Mouse (Mus musculus) kidney, adult 2 months (tissue): ENCODE measurements around the gene Epas1.

Source experiments
- CTCF ChIP-seq: fragments of 200-500 bp; conservative IDR thresholded peaks from 2 replicates; pipeline ENCODE4 v1.5.1; 2011; ENCODE audit warnings: low read depth, mild to moderate bottlenecking, control low read depth, low read length, moderate library complexity, mixed read lengths; ENCODE audit not compliant: insufficient read depth, insufficient read length
- POLR2A ChIP-seq: fragments of 200-500 bp; IDR thresholded peaks from one replicate; pipeline ENCODE4 v1.6.1; 2011; ENCODE audit warnings: low read depth, low read length, control low read depth

GRCm38 (mm10) chr17:86788316-86788715 lies 34.8 kb downstream of the Epas1 start:
- TF ChIP-seq POLR2A (no peak), CTCF (no peak)
